Mouse (Mus musculus) liver, postnatal 0 days (tissue): ENCODE data around the gene Stx3.

Experiments
- CTCF ChIP-seq: sonication (generic); IDR thresholded peaks from 2 replicates; pipeline ENCODE4 v1.5.1; 2016; ENCODE audit warnings: antibody characterized with exemption, low read depth
- EP300 ChIP-seq: IDR thresholded peaks from 2 replicates; pipeline ENCODE4 v1.6.1; 2016; ENCODE audit warnings: antibody characterized with exemption, low read depth, mild to moderate bottlenecking

DNA sequence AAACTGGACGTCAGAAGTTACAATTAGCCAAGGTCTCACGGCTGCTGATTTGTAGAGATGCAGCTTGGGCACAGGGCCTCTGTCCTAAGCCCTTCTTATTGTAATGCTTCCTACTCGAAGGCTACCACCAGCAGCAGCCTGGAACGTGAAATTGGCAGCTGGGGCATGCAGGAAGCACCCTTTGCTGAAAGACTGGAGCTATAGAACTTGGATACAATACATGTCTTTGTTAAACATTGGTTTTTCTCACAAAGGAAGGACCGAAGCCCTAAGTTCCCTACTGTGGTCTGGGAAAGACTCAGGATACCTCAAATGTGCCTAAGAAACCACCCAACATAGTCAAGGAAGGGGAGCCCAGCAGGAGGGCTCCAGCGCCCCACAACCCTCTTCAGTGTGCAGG lies 11.4 kb downstream of the Stx3 start:
- TF ChIP-seq CTCF (no peak), EP300 (no peak)
